Mouse (Mus musculus): ENCODE data around the gene Iqch.

Gene Iqch

GRCm38 (mm10) chr9:63611967-63612366 is 9.7 kb upstream of the Iqch start:
- DNase-seq: no peak

- peak in 1 of 2 experiments; percentile 24 for DNase-seq
These were observed 8.6 kb upstream of the Iqch start for GRCm38 (mm10) chr9:63610841-63611366.

- DNase-seq: no peak
These were observed 7.9 kb upstream of the Iqch start for GRCm38 (mm10) chr9:63610231-63610630.

GRCm38 (mm10) chr9:63609776-63610175 is 7.5 kb upstream of the Iqch start:
- DNase-seq: no peak

- DNase-seq: no peak
These were observed 7.0 kb upstream of the Iqch start for GRCm38 (mm10) chr9:63609246-63609645.

- DNase-seq: no peak
These were observed 5.7 kb upstream of the Iqch start for GRCm38 (mm10) chr9:63608006-63608405.

- DNase-seq: peak in 1 of 2 experiments; percentile 38
These were observed 4.3 kb upstream of the Iqch start for GRCm38 (mm10) chr9:63606594-63606993.

- DNase-seq: peak; percentile 41 to 47
These were observed 1.6 kb upstream of the Iqch start for GRCm38 (mm10) chr9:63603849-63604248.

GRCm38 (mm10) chr9:63596660-63597059 is 5.6 kb downstream of the Iqch start:
- peak in 1 of 2 experiments; percentile 46 for DNase-seq

- no peak for DNase-seq
These were observed 6.6 kb downstream of the Iqch start for GRCm38 (mm10) chr9:63595652-63596051.

GRCm38 (mm10) chr9:63595032-63595431 is 7.3 kb downstream of the Iqch start:
- no peak for DNase-seq

GRCm38 (mm10) chr9:63591661-63592256 is 10.5 kb downstream of the Iqch start:
- DNase-seq: no peak

- no peak for DNase-seq
These were observed 11.7 kb downstream of the Iqch start for GRCm38 (mm10) chr9:63590592-63590991.

- DNase-seq: no peak
These were observed 13.1 kb downstream of the Iqch start for GRCm38 (mm10) chr9:63589209-63589608.

- DNase-seq: no peak
These were observed 17.0 kb downstream of the Iqch start for GRCm38 (mm10) chr9:63585251-63585650.

GRCm38 (mm10) chr9:63581778-63582177 is 20.5 kb downstream of the Iqch start:
- no peak for DNase-seq

GRCm38 (mm10) chr9:63580046-63580445 is 22.2 kb downstream of the Iqch start:
- no peak for DNase-seq

GRCm38 (mm10) chr9:63579644-63580043 is 22.6 kb downstream of the Iqch start:
- DNase-seq: no peak

GRCm38 (mm10) chr9:63577469-63577868 is 24.8 kb downstream of the Iqch start:
- no peak for DNase-seq

GRCm38 (mm10) chr9:63572874-63573273 is 29.4 kb downstream of the Iqch start:
- DNase-seq: peak; percentile 23 to 32

GRCm38 (mm10) chr9:63571895-63572294 is 30.4 kb downstream of the Iqch start:
- peak; percentile 24 to 37 for DNase-seq

GRCm38 (mm10) chr9:63568808-63569207 is 33.5 kb downstream of the Iqch start:
- DNase-seq: no peak

- DNase-seq: no peak
These were observed 34.0 kb downstream of the Iqch start for GRCm38 (mm10) chr9:63568314-63568713.

- no peak for DNase-seq
These were observed 38.9 kb downstream of the Iqch start for GRCm38 (mm10) chr9:63563436-63563835.

- peak; percentile 64 to 77 for DNase-seq
These were observed 40.4 kb downstream of the Iqch start for GRCm38 (mm10) chr9:63561931-63562330.
